Comparison of ENCODE assay signal across 8 mouse cellular contexts in the genomic region with DNA sequence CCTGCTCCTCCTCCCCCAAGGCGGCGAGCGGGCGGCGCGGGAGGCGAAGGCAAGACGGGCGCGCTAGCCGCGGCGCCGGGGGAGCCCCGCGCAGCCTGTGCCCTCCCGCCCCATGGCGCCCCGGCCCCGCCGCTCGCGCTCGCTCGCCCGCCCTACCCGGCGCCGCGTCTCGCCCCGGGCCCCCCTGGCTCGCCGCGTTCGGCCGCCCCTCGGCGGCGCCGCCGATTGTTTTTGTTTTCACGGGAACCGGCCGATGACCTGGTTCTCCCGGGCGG. TPM values are rescaled to one million over a fixed set of nuclear protein-coding genes. Genes with fewer than 3 reads are reported as not detected.
A peak's percentile ranks its signal among the peaks of the same experiment; 100 is the strongest.
DNase-seq lines count a peak whose midpoint lies in the region; ATAC-seq and TF ChIP-seq lines count a peak whose summit lies in the region.

No protein-coding gene starts in this region.

- H3K27me3 ChIP-seq in heart, embryonic 14.5 days (ENCODE audit: control insufficient read depth, insufficient read depth, low read length): no peaks in the 10 kb centered on the region
- no peaks in the 10 kb centered on the region for H3K27me3 ChIP-seq in forebrain, embryonic 15.5 days
- H3K27me3 ChIP-seq in liver, embryonic 16.5 days (ENCODE audit: control insufficient read depth, insufficient read depth, low read depth, low read length): no peaks in the 10 kb centered on the region

- peaks cover 3 to 25% of the 10 kb centered on the region in 2 experiments for H3K4me1 ChIP-seq in heart, embryonic 14.5 days (ENCODE audit: control insufficient read depth in 2 of 2, insufficient read depth in 2 of 2, low read length in 2 of 2)
- H3K4me1 ChIP-seq in ES-E14 (ENCODE audit: control insufficient read depth in 2 of 2, insufficient read depth in 2 of 2, low read length in 2 of 2, poor library complexity in 1 of 2): no peaks in the 10 kb centered on the region; a peak in 1 of 4 replicates
- H3K4me1 ChIP-seq in forebrain, embryonic 15.5 days: peaks cover 37% of the 10 kb centered on the region
- peaks cover 25% of the 10 kb centered on the region for H3K4me1 ChIP-seq in liver, embryonic 16.5 days (ENCODE audit: control insufficient read depth, low read depth, low read length)

- H3K9me3 ChIP-seq in heart, embryonic 14.5 days (ENCODE audit: control insufficient read depth, low read length): 0 out of 2 replicates have a peak, but pooled peaks cover 6% of the 10 kb centered on the region
- no peaks in the 10 kb centered on the region for H3K9me3 ChIP-seq in ES-E14 (ENCODE audit: control insufficient read depth, insufficient read depth, low read depth, low read length)
- H3K9me3 ChIP-seq in forebrain, embryonic 15.5 days: no peaks in the 10 kb centered on the region
- no peaks in the 10 kb centered on the region for H3K9me3 ChIP-seq in liver, embryonic 16.5 days (replicated peaks; ENCODE audit: control insufficient read depth, low read length)

- DNase-seq in heart, adult 8-10 months (ENCODE audit: low spot score): no peak
- no peak for DNase-seq in ES-E14 (ENCODE audit: low read depth, low spot score)
- DNase-seq in cerebellum, postnatal 25 days: no peak
- DNase-seq in thymus, postnatal 0 days (ENCODE audit: low spot score): no peak
- DNase-seq in adrenal gland, postnatal 4 days (ENCODE audit: low spot score in 2 of 2): no peak

- no peaks in the 10 kb centered on the region for H3K36me3 ChIP-seq in heart, embryonic 14.5 days (ENCODE audit: control insufficient read depth, insufficient read depth, low read length)
- no peaks in the 10 kb centered on the region for H3K36me3 ChIP-seq in ES-E14 (ENCODE audit: control insufficient read depth, insufficient read depth, low read length, poor library complexity, severe bottlenecking)
- no peaks in the 10 kb centered on the region for H3K36me3 ChIP-seq in forebrain, embryonic 15.5 days
- H3K36me3 ChIP-seq in liver, embryonic 16.5 days (ENCODE audit: control insufficient read depth, insufficient read depth): no peaks in the 10 kb centered on the region

- H3K9ac ChIP-seq in heart, embryonic 14.5 days (ENCODE audit: low read length): peak overlapping the region; percentile 95
- H3K9ac ChIP-seq in ES-E14 (ENCODE audit: insufficient read depth, low read depth, low read length, poor library complexity, severe bottlenecking): peak overlapping the region; percentile 95
- peak overlapping the region; percentile 91 for H3K9ac ChIP-seq in forebrain, embryonic 15.5 days (replicated peaks)
- peak overlapping the region; percentile 98 for H3K9ac ChIP-seq in liver, embryonic 16.5 days (ENCODE audit: low read depth, low read length)

- peak overlapping the region; percentile 92 for H3K4me2 ChIP-seq in heart, embryonic 14.5 days (ENCODE audit: low read length)
- H3K4me2 ChIP-seq in forebrain, embryonic 15.5 days (replicated peaks): peak overlapping the region; percentile 65
- peak overlapping the region; percentile 66 for H3K4me2 ChIP-seq in liver, embryonic 16.5 days (ENCODE audit: low read depth, low read length)

- H3K4me3 ChIP-seq in heart, embryonic 14.5 days (ENCODE audit: control insufficient read depth in 1 of 2, insufficient read depth in 1 of 2, low read depth in 1 of 2, low read length in 2 of 2): peak overlapping the region; percentile 95
- peak overlapping the region; percentile 90 to 93 for H3K4me3 ChIP-seq in ES-E14 (ENCODE audit: insufficient read depth in 1 of 2, low read depth in 1 of 2, low read length in 2 of 2, poor library complexity in 1 of 2, severe bottlenecking in 1 of 2)
- peak overlapping the region; percentile 97 for H3K4me3 ChIP-seq in forebrain, embryonic 15.5 days
- peak overlapping the region; percentile 97 for H3K4me3 ChIP-seq in liver, embryonic 16.5 days (ENCODE audit: low read depth, low read length)

- peak; percentile 31; the same call in 1 of the 2 replicates for ATAC-seq in heart, embryonic 14.5 days (ENCODE audit: insufficient number of reproducible peaks, insufficient read depth, low FRiP score, low read depth)
- ATAC-seq in forebrain, embryonic 15.5 days (replicated peaks): peak; percentile 66; the same call in 1 of the 2 replicates
- ATAC-seq in liver, embryonic 16.5 days (ENCODE audit: low read depth): peak; percentile 6; the same call in 1 of the 2 replicates

- WGBS in heart, embryonic 14.5 days: 0% methylated on average over 13 of the region's 47 CpGs
- WGBS in forebrain, embryonic 15.5 days: under 1% methylated on average over 43 of the region's 47 CpGs
- under 1% methylated on average over 31 of the region's 47 CpGs for WGBS in liver, embryonic 16.5 days (ENCODE audit: insufficient replicate concordance)

- in situ Hi-C loops in ES-E14 (cut with MboI; ENCODE audit: low sequenced_read_pairs in 2 of 2, unreplicated experiment in 2 of 2): no loop called here

- H3K27ac ChIP-seq in heart, embryonic 14.5 days (replicated peaks in 1 of 2; ENCODE audit: control insufficient read depth in 1 of 2, insufficient read depth in 1 of 2, low read depth in 2 of 2, low read length in 2 of 2): peak overlapping the region; percentile 87 to 98
- peak overlapping the region; percentile 70 for H3K27ac ChIP-seq in ES-E14 (ENCODE audit: insufficient read depth, low read depth, low read length, poor library complexity, severe bottlenecking)
- H3K27ac ChIP-seq in forebrain, embryonic 15.5 days (replicated peaks): peak overlapping the region; percentile 97
- peak overlapping the region; percentile 95 for H3K27ac ChIP-seq in liver, embryonic 16.5 days (ENCODE audit: low read length)

TF ChIP-seq in ES-E14, 5 proteins besides CTCF, POLR2A, EP300 and RAD21:
- TF ChIP-seq ZC3H11A (IDR thresholded peaks at IDR 0.05; ENCODE audit: borderline replicate concordance, low read depth, low read length): no peak
- TF ChIP-seq MAFK (IDR thresholded peaks at IDR 0.05; ENCODE audit: insufficient read depth, low read depth, low read length): no peak
- no peak for TF ChIP-seq HCFC1 (IDR thresholded peaks at IDR 0.05; ENCODE audit: borderline replicate concordance, insufficient read depth, low read length)
- TF ChIP-seq ZNF384 (IDR thresholded peaks at IDR 0.05; ENCODE audit: low read depth, low read length): no peak
- no peak for TF ChIP-seq CHD2 (IDR thresholded peaks at IDR 0.05; ENCODE audit: low read depth, low read length)

RNA-seq across cellular contexts. Expression of a gene that starts 0.3 kb away (rescaled TPM):
- polyA plus RNA-seq in heart, embryonic 14.5 days (2014; fragmentation: Nextera tagmentation; extraction: Ambion mirVana): 7.4 and 8.6 TPM in 2 replicates
- total RNA-seq in heart, adult 8-10 months (2022): 10 to 100 TPM; 74.5 to 77.5 (median 77.2) TPM
- 44.6 and 52.3 TPM in 2 replicates for total RNA-seq in ES-E14 (2012; rRNA removed)
- 9.4 and 9.9 TPM in 2 replicates for polyA plus RNA-seq in forebrain, embryonic 15.5 days (2015; fragmentation: Nextera tagmentation; extraction: Ambion mirVana)
- 5.2 and 5.9 TPM in 2 replicates for polyA plus RNA-seq in liver, embryonic 16.5 days (2015; fragmentation: Nextera tagmentation; extraction: Ambion mirVana)
- 311 and 342 TPM in 2 replicates for polyA plus RNA-seq in thymus, postnatal 0 days (2015; fragmentation: Nextera tagmentation; extraction: Ambion mirVana)
- 10 to 100 TPM; 75.1 to 81.6 TPM for total RNA-seq in adrenal gland, postnatal 4 days (2021)

RNA-seq across cellular contexts. Expression of a gene that starts 53.5 kb away (rescaled TPM):
- polyA plus RNA-seq in heart, embryonic 14.5 days (2014; fragmentation: Nextera tagmentation; extraction: Ambion mirVana): 18.9 and 21.7 TPM in 2 replicates
- 10 to 100 TPM; 21.9 to 24.4 (median 22.7) TPM for total RNA-seq in heart, adult 8-10 months (2022)
- 4.7 and 7.3 TPM in 2 replicates for total RNA-seq in ES-E14 (2012; rRNA removed)
- polyA plus RNA-seq in forebrain, embryonic 15.5 days (2015; fragmentation: Nextera tagmentation; extraction: Ambion mirVana): 26.2 and 27.3 TPM in 2 replicates
- 3.8 and 6.5 TPM in 2 replicates for polyA plus RNA-seq in liver, embryonic 16.5 days (2015; fragmentation: Nextera tagmentation; extraction: Ambion mirVana)
- polyA plus RNA-seq in thymus, postnatal 0 days (2015; fragmentation: Nextera tagmentation; extraction: Ambion mirVana): 12.1 and 13.8 TPM in 2 replicates
- total RNA-seq in adrenal gland, postnatal 4 days (2021): 10 to 100 TPM; 38.9 to 39.1 TPM

Comparison
In these comparisons a context has a peak if more than half of its experiments do, and no peak if none do; other contexts are left out.
1. ATAC-seq: peak in every context shown above with its lines; median percentile 66 in forebrain, embryonic 15.5 days; 31 in heart, embryonic 14.5 days; 6 in liver, embryonic 16.5 days.
2. RNA of a gene that starts 0.3 kb away (polyA plus RNA-seq): 311 to 342 TPM in thymus, postnatal 0 days; 9.4 to 9.9 TPM in forebrain, embryonic 15.5 days, 7.4 to 8.6 TPM in heart, embryonic 14.5 days and 5.2 to 5.9 TPM in liver, embryonic 16.5 days; every median in the first group is over 10 times any median in the second.
3. Peak in every context shown above with its lines, with median percentiles within 50 percentile points of each other: H3K27ac ChIP-seq, H3K4me2 ChIP-seq, H3K4me3 ChIP-seq and H3K9ac ChIP-seq.